Mouse (Mus musculus) adrenal gland, postnatal 36 days (tissue): ENCODE measurements around the gene Sun3. TPM values are rescaled to one million over a fixed set of nuclear protein-coding genes. Genes with fewer than 3 reads are reported as not detected.

Experiments
- DNase-seq, 2 experiments: peaks; one replicate each; pipeline ENCODE4 v3.0.0; 2021; ENCODE audit warnings: mixed read lengths in 1 of 2
- long read RNA-seq, 2 experiments: library from polyadenylated mRNA; stranded (forward); transcript quantifications; one replicate each; pipeline ENCODE4 v2.0.0; 2021; ENCODE audit warnings: borderline sequencing depth in 2 of 2
- total RNA-seq, 2 experiments: library from RNA; stranded (reverse); gene quantifications; 2 replicates each; pipeline ENCODE4 v1.2.3; 2021

The Sun3 gene
- not detected for total RNA-seq
- long read RNA-seq, experiment 1, result 0 reads
- long read RNA-seq, experiment 2, result 0 reads

DNA sequence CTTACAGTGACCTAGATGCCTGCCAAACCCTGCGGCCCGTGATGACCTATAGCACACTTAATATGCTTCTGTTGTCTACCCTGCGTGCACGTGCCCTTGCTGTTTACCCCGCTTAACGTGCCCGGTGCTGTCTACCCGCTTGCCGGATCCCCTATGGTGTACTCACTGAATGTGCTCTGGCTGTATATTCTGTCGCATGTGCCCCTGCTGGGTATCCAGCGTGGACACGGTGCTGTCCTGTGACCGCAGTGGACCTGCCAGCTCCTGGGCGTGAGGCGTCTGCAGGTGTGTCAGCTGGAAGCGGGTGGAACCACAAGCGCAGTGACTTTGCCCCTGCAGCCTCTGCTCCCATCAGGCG lies at the start of gene Sun3:
Gene Sun3, minus strand, starts transcription at position 289 of the 358 bp plus-strand sequence.
- DNase-seq, result peak in 1 of 2 experiments; percentile 21

DNA sequence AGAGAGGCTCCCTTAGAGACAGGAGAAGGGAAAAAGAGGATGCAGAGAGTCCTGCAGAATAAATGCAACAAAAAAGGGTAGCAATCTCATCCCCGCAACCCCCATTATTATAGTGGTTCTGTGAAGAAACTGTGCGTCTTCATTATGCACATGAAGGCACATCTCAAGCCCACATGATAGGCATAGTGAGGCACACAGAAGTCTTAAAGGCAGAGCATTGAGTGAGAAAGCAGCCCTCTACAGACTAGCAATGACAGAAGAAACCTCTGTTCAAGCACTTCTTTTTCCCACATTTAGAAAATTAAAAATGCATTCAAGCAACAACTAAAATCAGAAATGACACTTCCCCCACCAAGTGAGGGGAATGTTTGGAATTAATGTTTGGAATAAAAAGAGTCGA lies 27.7 kb upstream of the Sun3 start:
- DNase-seq, result no peak

- DNase-seq, result no peak
Measured at GRCm38 (mm10) chr11:9060484-9060883, 11.7 kb upstream of the Sun3 start.

DNA sequence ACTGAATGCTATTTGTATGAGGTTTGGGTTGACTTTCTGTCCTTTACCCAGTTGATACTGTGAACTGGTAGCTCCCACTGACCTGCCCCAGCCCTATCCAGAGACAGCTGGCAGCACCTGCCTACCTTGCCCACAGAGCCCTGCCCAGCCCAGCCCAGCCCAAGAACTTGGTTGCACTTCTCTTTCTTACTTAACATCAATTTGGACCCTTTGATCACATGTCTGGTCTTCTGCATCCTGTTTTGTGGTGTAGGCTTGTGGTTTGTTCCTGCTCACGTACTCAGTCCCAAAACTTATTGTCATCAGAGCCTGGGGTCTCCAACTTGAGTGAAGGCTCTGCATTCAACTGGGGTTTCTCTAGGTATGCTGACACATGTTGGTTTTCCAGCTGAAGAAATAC lies 11.2 kb upstream of the Sun3 start:
- no peak for DNase-seq

DNA sequence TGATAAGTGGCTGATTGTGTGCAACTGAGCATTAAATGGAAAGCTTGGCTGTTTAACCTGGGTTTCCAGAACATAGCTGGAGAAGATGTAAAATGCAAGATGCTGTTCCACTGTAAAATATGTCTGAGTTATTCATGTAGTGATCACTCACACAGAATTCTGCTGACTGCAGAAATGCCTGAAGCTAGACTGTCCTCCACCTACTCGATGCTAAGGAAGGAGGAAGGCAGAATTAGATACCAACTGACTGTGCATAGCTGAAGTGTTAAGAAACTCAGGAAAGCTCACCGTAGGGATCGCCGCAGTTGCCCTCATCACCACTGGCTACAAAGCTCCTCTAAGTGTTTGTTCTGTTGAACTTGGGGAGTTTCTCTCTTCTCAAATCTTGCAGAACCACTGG lies 8.9 kb upstream of the Sun3 start:
- DNase-seq, result no peak

DNA sequence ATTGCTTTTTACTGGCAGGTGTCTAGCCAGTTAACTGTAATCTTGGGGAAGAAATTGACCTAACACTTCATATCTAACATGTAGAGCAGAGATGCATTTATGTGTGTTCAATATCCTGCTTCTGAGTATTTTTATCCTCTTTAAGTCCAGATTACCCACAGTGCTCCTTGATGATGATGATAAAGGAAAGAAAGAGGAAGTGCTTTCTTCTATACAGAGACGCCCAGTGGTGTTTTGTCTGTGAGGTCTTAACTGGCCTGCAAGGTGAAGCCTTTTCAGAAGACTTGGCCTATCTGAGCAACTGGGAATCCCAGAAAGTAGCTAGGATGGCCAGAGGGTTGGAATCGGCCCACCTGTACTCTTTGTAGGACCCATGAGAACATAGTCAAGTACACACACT lies 8.1 kb upstream of the Sun3 start:
- DNase-seq, result no peak

GRCm38 (mm10) chr11:9051895-9052294 lies 3.1 kb upstream of the Sun3 start:
- DNase-seq, result no peak

DNA sequence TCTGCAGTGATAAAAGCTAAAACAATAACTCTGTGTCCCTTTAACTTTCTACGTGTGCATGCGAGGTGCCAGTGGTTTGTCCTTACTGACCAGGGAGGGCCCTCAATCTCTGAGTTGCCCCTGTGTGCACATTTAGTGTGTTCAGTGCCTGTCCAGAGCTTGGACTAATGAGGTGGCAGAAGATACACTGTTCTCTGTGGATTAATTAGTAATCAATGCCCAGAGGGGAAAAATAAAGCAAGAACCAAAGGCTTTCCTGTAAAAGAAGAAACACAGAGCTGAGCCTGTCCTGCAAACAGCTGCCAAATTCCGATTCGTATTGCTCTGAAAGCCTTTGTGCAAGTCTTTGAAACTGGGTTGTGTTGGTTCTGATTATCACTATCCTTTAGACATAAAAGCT lies 1.4 kb upstream of the Sun3 start:
- DNase-seq, result no peak

DNA sequence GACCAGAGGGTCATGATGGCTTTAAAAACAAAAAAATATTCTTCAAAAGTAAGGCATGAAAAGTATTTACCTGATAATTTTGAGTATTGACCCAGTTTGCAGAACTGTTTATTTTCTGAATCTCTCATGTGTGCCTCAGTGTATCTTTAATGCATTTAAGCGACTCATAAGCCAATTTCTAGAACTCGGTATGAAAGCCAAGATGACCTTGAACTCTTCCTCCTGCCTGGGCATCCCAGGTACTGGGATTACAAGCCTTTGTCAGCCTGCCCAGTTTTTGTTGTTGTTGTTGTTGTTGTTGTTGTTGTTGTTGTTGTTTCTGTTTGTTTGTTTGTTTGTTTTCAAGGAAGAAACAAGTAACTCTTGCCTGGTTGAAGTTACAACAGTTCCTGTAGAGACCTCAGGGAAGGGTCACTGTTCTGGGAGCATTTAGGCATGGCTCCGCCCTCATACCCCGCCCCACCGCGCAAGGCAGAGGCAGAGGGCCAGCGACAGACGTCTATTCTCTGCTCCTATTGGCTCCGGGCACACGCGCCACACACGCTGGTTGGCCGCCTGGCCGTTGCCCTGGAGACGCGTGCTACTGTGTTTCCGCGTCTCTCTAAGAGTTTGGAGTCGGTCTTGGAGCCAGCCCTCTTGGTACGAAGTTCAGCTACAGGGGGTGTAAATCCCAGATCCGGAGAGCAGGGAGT lies 634 bp downstream of the Sun3 start, which contains the start of gene Gm11992:
Gene Gm11992, plus strand, starts transcription at position 584 of the 692 bp plus-strand sequence.
- peak; percentile 92 to 93 for DNase-seq

- DNase-seq, result no peak
Measured at GRCm38 (mm10) chr11:9047044-9047443, 1.7 kb downstream of the Sun3 start.

GRCm38 (mm10) chr11:9046546-9046945 lies 2.2 kb downstream of the Sun3 start:
- DNase-seq, result no peak

- DNase-seq, result no peak
Measured at GRCm38 (mm10) chr11:9031530-9031929, 17.3 kb downstream of the Sun3 start.

DNA sequence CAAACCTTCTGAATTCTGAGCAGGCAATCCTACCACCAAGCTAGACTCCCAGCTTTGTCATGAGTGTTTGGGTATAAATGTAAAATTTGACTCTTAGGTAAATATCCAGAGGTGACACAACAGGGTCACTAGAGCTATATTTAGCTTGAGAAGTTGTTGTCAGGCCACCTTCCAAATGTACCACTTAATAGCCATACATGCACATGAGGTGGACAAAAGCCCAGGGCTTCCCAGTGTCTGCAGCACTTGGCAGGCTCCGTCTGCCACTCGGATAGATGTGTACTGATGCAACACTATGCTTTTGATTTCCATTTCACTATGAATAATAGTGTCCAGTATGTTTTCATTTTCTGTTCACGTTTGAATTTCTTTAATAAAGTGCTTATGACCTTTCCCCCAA lies 23.6 kb downstream of the Sun3 start:
- DNase-seq, result no peak

- DNase-seq, result no peak
Measured at GRCm38 (mm10) chr11:9024782-9025181, 24.0 kb downstream of the Sun3 start.

DNA sequence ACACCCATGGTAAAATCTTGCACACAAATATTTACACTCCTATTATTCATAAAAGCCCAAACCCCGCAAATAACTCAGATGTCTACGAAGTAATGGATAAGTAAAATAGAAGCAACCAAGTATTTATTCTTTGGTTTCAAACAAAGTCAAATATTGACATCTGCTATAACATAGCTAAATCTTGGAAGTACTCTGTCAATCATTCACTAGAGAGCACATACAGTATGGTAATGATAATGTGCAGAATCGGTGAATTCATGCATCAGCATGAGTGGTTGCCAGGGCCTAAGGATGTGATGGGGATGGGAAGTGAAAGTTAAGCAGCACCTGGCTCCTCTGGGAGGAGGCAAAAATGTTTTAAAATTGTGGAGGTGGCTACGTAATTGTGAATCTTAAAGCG lies 28.6 kb downstream of the Sun3 start:
- no peak for DNase-seq

DNA sequence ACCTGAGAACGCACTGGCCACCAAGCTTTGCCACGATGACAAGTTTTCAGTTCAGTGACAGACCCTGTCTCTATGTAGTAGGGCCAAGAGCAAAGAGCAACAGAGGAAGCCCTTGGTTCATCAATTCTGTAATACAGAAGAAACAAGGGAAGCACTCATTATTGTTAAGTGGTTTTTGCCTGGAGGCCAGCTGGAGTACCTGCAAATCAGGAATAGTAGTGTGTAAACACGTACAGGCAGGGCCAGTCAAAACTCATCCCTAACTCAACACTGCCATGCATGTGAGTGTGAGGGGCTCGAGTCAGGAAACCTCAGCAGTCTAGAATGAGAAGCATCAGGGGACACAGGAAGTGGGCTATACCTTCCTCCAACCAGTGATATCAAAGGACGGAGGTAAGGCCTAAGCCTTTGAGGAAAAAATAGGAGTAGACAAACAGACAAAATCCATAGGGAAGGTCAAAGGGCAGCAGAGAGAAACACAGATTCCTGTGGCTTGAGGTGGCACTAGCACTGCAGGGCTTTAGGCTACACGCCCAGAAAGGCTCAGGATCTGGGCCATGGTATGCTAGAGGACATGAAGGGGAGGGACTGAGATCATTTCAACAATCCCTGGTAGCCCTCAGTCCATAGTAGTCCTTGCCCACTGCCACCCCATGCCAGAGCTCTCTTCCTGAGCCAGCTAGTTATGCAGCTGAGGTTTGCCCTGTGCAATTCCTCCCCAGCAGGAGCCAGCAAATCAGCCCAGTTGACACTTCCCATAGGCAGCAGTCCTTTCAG lies 30.1 kb downstream of the Sun3 start:
- no peak for DNase-seq

- no peak for DNase-seq
Measured at GRCm38 (mm10) chr11:9014740-9015139, 34.1 kb downstream of the Sun3 start.

DNA sequence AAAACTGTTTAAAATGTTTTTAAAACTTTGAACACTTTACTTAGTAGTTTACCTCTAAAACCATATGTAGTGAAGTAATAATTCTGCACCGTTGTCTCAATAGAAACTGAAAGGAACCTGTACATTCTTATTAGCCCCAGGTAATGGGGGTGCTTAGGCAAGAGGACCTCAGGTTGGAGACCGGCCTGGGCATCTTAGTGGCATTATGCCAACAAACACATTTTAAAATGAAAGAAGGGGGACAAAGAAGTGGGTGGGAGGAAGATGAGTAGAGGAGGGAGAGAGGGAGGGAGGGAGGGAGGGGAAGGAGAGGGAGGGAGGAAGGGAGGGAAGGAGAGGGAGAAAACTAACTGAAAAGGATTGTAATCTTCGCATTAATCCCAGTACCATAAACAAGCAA lies 37.4 kb downstream of the Sun3 start:
- no peak for DNase-seq

GRCm38 (mm10) chr11:9010853-9011339 lies 37.9 kb downstream of the Sun3 start, which contains the start of gene Hus1:
Gene Hus1 (minus strand): TSS chr11:9011191.
- peak; percentile 94 to 95 for DNase-seq

GRCm38 (mm10) chr11:9010416-9010815 lies 38.4 kb downstream of the Sun3 start:
- DNase-seq, result peak; percentile 32 to 34

GRCm38 (mm10) chr11:9008761-9009160 lies 40.0 kb downstream of the Sun3 start:
- no peak for DNase-seq

- no peak for DNase-seq
Measured at GRCm38 (mm10) chr11:8988084-8988483, 60.7 kb downstream of the Sun3 start.

- DNase-seq, result peak; percentile 9 to 42
Measured at GRCm38 (mm10) chr11:8986058-8986457, 62.7 kb downstream of the Sun3 start.
